Mouse (Mus musculus) hematopoietic stem cell, adult 5-6 weeks (primary cell): Measurements from ENCODE around the gene Stat3. TPM values are rescaled to one million over a fixed set of nuclear protein-coding genes. Genes with fewer than 3 reads are reported as not detected.
A peak's percentile ranks its signal among the peaks of the same experiment; 100 is the strongest.

Source experiments
- ATAC-seq, 2 experiments: fragments of 125-278 bp in 1 of 2; replicated peaks in 1 of 2; 2 replicates each; pipeline ENCODE4 v1.8.0; 2016 to 2017; ENCODE audit warnings: inconsistent platforms in 2 of 2, mild to moderate bottlenecking in 2 of 2, moderate number of reproducible peaks in 2 of 2, low read depth in 1 of 2, moderate TSS enrichment in 1 of 2; ENCODE audit not compliant: low FRiP score in 2 of 2, poor library complexity in 2 of 2, severe bottlenecking in 2 of 2, insufficient read depth in 1 of 2, low TSS enrichment in 1 of 2
- total RNA-seq: library from RNA; stranded (forward); fragments of 172-1452, 232-1000 nt; gene quantifications from 2 replicates; pipeline ENCODE4 v1.2.3, GENCODE M21; 2017

The Stat3 gene
- total RNA-seq, 1 experiment from 2014 or later = 108 TPM

DNA sequence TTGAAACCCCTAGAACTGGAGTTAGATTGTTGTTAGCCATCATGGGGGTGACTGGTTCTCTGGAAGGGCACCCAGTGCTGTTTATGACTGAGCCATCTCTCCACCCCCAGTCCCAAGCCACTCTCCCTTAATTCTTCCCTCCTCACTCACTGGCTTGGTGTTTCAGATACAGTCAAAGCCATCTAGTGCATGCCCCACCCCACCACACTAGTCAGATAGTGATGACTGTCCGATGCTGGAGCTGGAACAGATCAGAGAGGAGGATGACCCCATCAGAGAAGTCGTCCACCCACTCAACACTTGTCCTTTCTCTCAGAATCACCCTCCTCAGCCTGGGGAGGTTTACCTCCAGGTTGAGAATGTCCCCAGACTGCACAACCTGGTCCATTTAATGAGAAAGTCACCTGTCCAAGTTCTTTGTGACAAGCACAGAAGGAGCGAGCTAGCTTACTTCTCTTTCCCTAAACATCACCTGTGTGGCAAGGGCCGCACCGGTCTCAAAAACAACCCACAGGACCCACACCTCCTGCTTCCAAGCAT, 28.6 kb upstream of the Stat3 start:
- no peak for ATAC-seq

DNA sequence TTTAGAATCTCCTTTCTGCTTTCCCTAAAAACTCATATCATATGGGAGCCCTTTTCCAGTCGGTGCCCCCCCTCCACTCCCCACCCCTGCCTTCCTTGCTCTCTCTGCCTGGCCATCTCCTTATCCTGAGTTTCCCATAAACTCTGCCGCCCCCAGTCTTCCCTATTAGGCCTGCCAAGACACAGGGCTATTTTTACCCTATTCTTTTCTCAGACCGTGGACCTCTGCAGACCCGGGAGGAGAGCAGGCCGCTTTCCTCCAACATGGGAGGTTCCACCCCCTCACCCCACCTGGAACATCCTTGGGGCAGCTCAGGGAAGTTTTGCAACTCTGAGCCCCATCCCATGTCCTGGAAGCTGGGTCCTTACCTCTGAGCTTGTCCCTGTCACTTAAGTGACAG, 28.0 kb upstream of the Stat3 start:
- no peak for ATAC-seq

DNA sequence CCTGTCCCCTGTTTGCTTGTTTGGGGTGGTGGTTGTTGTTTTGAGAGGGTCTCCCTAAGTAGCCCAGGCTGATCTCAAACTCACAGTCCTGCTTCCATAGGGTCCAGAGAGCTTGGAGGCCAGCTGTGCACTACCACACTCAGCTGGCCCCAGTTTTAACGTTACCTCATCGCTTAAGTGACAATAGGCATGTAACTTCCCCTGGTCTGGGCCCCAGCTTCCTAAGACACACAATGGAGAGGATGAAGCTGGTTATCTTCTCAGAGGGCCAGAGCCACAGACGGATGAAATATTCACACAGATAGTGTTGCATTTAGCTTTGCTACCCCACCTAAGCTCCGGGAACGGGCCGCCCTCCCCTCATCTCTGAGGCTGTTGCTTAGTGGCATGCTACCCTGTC, 26.4 kb upstream of the Stat3 start:
- ATAC-seq = no peak

DNA sequence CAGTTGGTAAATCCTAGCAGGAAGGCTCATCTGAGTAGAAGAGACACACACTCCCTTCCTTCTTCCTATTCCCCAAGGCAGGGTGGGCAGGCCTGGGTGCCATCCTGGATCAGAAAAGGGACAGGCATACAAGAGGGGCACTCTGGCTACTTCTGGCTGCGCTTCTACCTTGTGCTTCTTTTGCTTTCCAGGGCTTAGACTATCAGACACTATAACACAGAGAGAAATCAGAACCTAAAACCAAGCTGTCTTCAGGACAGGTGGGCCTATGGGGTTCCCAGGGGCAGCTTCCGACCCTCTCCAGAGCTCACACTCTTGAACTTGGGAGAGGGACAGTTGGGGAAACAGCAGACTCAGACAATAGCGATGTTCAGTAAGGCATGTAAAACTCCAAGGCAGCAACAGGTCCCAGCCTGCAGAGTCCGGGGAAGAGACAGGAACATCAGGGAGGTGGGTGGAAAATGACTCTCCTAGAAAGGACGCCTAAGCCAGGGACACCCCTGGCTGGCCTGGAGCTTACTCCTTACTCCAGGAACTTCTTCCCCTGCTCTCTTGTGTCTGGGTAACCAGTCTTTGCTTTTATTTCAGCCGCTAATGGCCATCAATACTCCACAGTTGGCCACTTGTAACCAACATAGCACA, 25.7 kb upstream of the Stat3 start:
- ATAC-seq = no peak

DNA sequence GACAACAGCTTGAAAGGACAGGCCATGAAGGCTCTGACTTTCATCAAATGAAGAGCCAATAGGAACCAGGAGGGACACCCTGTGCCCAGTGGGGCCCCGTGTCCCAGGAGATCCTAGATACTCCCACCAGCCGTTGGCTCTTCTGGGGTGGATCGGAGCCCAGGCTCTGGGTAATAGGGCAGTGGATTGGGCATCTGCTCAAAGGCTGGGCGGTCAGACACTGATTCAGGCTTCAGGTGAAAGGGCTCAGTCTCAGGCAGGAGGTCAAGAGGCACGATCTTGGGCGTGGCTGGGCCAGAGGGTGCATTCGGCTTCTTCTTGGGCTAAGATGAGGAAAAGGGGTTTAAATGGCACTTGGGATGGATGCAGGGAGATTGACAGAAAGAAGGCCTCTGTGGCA, 24.8 kb upstream of the Stat3 start:
- no peak for ATAC-seq

DNA sequence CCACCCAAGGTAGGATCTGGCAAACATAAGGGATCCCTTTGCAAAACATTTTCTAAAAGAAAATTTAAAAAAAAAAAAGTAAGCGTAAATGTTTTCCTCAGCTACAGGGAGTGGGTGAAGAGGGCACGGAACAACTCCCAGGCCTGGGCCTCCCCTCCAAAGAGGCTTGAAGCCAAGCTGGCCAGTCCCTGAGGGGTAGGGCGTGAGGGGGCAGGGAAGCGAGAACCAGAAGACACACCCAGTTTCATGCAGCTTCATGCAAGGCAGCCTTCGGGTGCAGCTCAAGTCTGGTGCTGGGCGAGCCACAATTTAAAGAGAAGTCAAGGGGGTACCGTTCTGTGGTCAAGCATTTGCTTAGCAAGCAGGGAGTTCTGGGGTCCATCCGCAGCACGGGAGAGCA, 24.3 kb upstream of the Stat3 start:
- no peak for ATAC-seq

DNA sequence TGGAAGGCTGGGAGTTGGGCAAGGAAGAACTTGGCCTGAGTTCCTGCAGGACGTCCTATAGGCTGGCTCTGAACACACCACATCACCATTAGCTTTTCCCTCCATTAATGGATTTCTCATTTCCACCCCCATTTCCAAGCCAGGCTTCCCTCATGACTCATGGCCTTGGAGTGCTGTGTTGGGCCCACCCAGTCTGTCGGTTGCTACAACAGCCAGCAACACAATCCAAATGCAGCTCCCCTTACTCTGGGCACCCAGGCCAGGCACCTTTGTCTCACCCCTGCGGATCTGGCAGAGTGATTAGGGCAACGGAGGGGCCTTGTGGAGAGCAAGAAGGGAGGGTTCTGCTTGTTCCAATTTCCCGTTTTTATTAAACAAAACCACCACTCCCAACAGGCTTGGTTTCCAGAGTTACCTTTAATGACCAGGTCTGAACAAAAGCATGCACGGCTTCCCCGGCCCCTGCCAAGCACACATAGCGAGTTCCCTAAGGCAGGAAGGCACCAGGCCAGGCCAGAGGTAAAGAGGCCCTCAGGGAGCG, 23.1 kb upstream of the Stat3 start:
- ATAC-seq = no peak; a peak in 1 of 4 replicates

DNA sequence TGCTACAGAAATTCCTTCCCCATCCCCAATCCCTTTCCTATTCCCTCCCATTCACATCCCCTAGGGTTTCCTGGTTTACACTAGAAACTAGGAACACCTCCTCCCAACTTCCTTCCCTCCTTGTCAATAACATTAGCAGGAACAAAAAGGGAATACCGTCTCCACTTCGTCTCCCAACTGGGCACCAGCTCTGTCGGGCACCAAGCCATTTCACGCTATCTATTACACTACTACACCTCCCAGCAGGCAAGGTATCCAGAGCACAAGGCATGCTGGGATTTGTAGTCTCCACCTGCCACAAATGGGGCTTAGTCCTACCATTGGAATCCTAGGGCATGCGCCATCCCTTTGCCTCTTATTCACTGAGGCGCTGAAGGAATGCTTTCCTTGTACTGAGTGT, 21.2 kb upstream of the Stat3 start:
- no peak for ATAC-seq

DNA sequence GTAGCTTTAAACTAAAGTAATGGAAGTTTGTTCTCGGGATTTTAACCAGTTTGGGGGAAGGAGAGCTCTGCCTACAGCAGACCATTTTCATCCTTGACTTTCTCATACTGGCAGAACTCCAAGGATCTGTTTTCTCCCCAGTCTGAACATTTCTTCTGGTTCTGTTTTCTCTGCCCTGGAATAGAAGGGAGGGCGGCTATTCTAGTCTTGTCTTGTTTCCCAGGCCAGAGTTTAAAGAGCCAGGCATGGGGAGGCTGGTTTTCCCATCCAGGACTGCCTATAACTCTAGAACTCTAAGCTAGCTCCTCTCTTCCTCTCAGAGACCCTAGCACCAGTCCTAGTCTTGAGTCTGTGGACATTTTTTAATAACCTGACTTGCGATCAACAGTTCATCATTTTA, 20.5 kb upstream of the Stat3 start:
- no peak for ATAC-seq

DNA sequence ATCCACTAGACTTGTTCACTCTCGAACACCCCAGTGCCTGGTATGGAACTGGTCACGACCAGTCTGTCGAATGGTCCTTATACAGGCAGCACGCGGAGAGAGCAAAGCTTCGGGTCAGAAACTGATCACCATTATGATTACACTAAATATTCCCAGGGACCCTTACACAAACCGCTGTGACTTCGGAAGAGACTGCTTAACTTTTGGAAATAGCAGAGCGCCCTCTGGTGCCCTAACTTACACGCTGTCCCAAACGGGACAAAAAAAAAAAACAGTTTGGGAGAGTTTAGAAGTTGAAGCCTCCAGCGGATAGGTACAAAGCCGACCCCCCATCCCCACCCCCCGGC, 20.1 kb upstream of the Stat3 start:
- ATAC-seq = peak; percentile 24 to 44; a peak in 1 of 4 replicates

DNA sequence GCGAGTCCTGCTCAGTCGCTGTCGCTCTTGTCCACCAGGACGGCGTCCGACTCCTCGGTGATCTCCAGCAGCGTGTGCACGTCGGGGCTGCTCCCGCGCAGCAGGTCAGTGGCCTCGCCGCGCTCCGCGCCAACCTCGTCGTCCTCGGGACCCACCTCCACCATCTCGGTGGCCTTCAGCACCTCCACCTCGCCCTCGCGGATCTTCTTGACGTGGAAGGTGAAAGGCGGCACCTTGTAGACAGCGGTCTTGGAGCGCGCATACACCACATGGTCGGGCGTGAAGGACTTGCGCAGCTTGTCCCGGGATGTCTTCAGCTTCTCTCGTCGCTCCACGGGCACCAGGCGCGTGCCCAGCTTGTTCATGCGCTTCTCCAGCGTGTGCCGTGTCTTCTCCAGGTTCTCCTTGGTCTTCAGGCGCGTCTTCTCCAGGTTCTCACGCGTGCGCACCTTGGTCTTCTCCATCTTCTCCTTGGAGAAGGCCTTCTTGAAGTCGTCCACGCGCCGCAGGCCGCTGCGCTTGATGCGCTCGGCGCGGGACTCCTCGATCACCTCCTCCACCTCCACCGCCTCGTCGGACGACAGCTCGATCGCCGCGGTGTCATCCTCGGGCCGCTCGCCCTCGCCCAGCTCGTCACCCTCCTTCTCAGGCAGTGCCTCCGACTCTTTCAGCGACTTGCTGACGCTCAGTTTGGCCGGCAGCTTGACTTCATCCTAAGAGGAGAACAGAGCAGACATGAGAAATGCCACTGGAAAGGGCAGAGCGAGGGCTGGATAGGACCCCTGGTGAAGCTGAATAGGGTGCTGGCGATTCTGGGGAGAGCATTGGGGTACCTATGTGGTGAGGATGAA, 19.5 kb upstream of the Stat3 start:
- ATAC-seq = no peak

DNA sequence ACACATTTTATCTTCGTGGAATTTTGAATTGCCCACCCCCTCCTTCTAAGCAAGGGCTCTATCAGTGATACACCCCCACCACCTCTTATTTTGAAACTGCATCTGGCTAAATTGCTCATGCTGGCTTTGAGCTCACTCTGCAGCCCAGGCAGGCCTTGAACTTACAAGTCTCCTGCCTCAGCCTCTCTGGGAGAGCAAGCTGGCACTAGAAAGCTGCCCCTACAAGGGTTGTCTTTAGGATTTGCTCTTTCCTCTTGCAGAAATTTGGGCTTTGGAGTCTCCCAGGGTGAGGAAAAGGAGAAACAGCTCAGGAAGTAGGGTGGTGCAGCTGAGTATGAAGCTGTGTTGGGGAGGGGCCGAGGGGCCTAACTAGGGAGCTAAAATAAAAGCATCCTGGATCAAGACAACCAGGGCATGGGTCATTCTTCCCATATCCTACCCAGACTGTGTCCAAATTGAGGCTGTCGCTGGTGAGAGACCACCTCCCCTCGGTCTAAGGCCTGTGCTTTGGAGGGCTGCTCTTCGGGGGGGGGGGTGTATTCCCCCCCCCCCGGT, 18.7 kb upstream of the Stat3 start:
- no peak for ATAC-seq

DNA sequence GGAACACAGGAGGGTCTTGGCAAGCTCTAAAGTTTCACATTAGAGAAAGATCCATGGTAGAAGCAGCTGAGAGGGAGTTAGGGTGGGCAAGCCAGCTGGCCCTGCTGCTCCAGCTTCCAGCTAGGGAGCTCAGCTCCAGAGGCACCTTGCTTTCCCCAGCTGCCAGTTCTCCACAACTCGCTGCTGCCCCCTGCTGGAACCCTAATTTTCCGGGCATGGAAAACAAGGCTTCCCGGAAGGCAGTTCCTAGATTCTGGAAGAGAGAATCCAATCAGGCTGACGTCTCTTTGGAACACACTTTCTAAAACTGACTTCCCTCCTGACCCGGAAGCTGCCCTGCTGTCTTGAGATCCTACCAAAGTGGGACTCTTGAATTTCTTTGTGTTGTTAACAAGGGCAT, 17.9 kb upstream of the Stat3 start:
- ATAC-seq = peak in 1 of 2 experiments; percentile 35; a peak in 1 of 4 replicates

DNA sequence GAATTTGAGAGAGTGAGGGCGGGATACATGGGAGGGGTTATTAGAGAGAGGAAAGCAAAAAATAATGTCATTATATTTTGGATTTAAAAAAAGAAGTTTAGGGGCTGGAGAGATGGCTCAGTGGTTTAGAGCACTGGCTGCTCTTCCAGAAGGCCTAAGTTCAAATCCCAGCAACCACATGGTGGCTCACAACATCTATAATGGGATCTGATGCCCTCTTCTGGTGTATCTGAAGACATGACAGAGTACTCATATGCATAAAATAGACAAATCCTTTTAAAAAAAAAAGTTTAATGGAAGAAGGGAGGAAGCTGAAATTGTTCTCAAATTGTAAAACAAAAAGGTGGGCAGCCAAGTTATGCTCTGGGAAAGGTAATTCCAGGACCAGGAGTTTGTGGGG, 10.2 kb upstream of the Stat3 start:
- ATAC-seq = no peak

DNA sequence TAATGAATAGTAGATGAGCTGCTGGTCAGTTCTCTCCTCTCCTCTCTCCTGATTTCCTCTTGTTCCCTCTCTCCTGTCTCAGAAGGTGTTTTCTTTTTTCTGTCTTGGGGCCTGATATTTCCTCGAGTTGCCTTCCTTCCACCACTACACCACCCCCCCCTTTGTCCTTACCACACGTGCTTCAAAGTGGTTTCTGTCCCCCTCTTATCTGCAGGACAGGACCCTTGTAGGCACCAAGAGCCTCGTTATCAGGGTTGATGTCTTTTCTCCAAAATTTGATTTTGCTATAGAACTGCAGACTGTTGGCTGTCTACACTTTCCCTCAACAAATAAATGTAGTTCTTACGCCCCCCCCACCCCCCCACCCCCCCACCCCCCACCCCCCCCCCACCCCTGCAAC, 9.0 kb upstream of the Stat3 start:
- ATAC-seq = no peak

DNA sequence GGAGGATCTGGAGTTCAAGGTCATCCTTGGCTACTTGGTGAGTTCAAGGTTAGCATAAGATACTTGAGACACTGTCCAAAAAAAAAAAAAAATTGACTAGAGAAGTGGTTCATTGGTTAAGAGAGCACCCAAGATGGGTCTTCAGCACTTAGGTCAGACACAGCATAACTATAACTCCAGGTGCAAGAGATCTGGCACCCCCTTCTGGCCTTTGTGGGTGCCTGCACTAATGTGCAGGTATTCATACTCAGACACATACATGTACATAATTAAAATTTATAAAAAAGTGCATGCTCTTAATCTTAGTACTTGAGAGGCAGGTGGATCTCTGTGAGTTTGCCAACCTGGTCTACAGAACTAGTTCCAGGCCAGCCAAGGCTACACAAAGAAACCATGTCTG, 8.2 kb upstream of the Stat3 start:
- ATAC-seq = peak in 1 of 2 experiments; percentile 51; a peak in 1 of 4 replicates

DNA sequence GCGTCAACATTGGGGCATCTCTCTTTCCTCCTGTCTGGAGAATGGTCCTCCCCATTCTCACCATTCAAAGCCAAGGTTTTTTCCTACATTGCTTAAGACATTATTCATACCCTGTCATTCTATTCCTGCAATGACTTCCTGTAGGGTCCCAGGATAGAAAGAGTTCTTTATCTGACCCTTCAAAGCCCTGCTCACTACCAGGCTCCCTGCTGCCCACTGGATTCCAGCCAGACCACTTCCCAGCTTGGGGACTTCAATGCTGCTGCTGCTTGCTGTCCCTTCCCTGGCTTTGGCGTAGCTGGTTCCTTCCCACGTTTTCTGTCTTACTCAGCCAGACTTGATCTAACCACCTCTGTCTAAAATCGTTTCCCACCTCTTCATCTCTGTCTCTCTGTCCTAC, 7.5 kb upstream of the Stat3 start:
- ATAC-seq = no peak

DNA sequence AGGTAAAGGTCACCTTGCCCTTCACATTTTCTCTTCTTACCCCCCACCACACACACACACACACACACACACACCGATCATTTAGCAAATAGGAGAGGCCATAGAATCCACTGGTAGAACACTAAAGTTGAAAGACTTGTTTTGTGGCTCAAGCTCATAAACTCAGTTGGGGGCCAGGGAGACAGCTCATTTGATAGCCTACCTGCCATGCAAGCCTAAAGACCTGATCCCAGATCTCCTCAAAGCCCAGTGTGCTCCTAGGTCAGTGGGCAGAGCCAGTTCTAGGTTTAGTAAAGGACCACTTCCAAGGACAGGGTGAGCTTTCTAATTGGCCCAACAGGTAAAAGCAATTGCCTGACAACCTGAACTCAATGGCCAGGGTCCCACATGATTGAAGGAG, 3.0 kb upstream of the Stat3 start:
- no peak for ATAC-seq
